Mouse (Mus musculus) spleen, postnatal 14 days (tissue): ENCODE data around the gene Hnf4a.

Source experiments
- DNase-seq, 2 experiments: peaks; one replicate each; pipeline ENCODE4 v3.0.0; 2021 to 2022; ENCODE audit warnings: low spot score in 2 of 2

The Hnf4a gene

DNA sequence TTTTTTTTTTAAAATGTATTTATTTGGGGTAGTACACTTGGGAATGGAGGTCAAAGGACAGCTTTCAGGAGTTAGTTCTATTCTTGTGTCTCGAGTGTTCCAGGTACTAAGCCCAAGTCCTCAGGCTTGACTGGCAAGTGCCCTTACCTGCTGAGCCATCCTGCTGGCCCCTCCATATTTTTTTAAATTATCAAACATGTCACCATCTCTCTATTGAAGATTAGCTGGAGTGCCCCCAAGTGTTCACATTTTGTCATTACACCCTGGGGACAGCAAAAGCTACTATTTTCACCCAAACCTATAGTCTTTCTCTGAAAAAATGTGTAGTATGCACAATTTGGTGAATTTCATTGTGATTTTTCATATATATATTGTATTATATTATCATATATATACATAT lies 85.5 kb downstream of the Hnf4a start:
- no peak for DNase-seq

DNA sequence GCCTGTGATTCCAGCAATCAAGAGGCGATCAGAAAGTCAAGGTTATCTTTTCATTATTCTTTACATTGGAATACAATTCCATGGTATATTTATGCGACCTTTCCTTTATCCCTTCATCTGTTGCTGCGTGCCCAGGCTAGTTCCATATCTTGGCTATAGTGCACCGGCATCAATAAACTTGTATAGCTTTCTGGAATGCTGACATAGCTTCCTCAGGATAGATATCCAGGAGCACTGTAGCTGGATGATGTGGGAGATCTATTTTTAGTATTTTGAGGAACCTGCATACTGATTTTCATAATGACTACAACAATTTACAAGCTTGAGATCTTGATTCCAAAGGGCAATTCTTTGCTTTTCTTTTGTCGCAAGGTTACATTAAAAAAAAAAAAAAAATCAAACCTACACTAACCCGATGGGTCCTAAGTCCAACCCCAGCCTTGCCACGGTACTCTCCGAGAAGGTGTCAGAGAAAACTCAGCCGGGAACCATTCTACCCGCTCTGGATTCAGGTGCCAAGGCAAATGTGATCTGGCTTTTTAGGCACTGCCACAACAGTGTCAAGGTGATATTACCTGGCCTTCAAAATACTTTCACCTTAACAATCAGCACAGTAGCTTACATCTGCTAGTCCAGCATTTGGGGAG lies 87.2 kb downstream of the Hnf4a start:
- no peak for DNase-seq

DNA sequence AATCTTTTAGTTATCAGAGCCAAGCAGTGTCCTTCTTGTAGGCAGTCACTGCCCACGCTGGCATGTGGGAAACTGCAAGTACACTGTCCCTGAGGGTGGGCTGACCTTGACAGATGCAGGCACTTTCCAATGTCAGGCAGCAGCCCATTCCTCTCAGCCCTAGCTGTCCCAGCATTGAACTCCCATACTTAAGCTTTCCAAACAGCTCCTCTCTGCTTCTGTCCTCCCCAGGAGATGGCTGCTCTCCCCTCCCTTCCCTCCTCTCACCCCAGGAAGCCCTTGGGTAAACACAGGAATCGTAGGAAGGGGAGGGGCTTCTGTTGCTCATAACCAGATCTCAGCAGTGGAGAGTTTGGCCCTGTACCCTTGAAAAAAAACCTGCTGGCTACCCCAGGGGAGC lies 88.5 kb downstream of the Hnf4a start:
- no peak for DNase-seq

DNA sequence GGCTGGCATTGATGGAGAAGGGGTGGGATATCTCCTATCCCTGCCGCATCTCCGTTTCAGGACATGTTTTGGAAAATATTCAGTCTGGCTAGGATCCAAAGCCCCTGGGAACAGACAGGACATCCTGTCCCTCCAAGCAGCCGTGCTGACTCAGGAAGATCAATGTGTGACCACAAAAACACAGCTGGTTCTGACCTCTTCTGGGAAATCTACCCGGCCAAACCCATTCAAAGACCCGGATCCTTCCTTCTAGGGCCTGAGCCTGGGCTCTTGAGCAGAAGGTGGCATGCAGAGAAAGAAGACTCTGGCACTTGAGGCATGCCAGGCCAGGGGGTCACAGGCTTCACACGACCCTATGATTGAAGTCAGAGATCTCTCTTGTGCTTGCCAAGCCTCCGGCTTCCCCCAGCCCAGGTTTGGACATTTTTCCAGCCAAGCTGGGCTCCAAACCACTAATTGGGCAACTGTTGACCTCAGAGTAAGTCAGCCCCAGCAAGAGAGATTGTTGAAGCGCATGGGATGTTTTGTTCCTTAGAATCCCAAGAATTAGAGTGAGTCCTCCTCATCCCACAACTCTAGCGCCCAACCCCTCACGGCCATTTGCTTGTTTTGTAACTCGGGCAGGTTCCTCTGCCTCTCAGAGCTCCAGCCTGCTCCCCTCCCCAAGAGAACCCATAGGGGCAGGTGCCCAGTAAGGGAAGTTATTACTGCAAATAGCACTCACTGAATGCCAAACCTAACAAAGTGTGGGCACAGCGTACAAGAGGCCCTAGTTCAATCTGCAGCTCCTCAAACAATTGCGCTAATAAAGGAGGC lies 89.7 kb downstream of the Hnf4a start:
- DNase-seq, result no peak

DNA sequence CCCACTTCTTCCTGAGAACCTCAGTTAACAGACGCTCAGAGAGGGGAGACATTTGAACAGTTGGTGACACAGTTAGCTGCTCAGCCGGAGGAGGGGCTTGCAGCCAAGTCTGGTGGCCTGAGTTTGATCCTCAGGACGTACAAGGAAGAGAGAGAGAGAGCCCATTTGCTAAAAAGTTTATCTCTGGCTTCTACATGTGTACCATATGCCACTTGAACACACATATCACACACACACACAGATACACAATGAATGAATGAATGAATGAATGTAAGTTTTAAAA lies 90.2 kb downstream of the Hnf4a start:
- no peak for DNase-seq

DNA sequence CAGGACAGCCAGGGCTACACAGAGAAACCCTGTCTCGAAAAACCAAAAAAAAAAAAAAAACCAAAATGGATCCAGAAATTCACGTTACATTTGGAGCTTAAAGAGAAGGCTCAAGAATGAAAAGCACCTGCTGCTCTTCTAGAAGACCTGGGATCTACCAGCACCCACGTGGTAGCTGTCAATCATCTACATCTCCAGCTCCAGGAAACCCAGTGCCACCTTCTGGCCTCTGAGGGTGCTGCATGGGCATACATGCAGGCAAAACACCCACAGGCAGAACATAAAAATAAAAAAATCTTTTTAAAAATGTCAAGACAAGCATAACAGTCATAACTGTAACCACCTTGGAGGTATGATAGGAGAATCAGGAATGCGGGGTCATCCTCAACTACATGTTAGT lies 91.1 kb downstream of the Hnf4a start:
- DNase-seq, result peak; percentile 34 to 58

DNA sequence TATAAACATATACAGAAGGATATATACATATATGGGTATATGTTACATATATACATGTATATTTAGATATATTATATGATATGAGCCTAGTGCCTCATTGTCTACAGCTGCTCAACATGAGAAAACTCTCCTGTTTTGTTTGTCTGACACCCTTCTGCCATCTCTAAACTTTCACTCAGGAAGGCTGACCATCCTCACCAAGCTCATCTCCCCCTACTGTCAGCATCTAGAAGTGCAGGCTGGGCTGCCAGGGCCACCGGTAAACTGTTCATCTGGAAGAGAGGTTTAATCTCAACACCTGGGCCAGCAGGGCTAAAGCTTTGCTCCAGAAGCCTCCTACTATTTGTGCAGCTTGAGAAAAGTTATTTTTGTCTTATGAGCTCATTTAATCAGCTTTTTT lies 92.6 kb downstream of the Hnf4a start:
- peak; percentile 46 to 71 for DNase-seq

DNA sequence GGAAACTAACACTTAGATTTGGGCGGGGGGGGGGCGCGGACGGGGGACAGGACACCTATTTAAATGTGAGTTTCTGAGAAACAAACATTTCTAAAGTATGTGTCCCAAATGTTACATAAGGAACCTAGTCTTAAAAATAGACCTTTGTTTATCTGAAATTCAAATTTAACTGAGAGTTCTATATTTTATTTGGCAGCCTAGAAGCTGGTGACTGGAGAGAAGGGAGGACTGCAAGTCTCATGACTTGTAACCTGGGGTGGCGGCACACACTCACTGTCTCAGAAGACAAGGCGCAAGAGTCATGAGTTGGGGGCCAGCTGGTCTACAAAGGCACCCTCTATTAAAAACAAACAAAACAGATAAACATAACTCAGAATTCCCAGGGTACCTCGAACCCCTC lies 94.5 kb downstream of the Hnf4a start:
- no peak for DNase-seq

DNA sequence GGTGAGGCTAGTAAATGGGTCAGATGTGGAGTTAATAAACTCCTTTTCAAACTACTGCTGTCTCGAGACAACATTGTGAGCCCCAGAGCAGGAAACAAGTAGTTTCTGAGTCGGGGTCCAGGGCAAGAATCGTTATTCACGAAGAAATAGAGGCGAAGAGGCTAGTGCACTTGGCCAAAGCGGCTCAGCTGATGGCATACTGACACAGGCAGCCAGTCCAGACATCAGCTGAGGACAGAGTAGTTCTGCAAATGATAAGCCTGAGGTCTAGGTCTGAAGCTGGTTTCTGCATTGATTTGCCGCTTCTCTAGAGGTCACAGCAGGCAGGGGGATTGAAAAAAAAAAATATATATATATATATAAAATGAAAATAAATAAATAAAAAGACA lies 95.1 kb downstream of the Hnf4a start:
- no peak for DNase-seq

DNA sequence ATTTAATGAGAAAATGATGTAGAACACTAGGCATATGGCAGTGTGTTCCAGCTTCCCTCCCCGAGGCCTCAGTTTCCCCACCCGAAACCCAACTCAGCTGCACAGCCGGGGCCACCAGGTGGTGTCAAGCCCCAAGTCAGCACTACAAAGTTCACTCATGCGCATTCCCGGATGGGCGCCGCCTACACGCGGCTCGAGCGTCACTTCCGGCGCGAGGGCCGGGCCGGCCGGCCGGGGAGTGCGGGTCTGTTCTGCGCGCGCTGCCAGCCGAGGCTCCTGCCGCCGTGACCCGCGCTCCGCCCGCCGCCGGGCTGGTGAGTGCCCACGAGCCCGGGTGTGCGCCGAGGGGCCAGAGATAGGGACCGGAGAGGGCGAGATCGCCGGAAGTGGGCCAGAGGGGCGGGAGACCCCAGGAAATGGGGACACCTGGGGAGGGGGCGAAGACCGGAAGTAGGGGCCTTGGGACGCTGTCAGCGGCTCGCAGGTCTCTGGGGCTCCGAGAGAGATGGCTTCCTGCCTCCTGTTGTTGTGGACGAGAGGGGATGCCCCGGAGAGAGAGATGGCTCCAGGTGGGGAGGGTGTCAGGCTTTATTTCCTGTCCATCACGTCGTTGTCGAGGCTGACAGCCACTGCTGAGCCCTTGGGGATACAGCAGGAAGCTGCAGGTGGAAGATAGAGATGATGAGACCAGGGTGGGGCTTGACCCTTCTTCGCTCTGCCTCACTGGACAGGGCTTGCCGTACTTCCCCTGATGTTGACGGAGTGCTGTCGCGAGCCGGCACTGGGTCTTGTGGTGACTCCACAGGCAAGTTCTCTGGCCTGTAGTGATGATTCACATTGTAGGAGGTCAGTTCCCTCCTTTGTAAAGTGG lies 95.7 kb downstream of the Hnf4a start, which contains the start of gene Ttpal:
Gene Ttpal (plus strand): TSS at position 214 of the 871 bp plus-strand sequence.
- DNase-seq, result peak; percentile 77 to 84

DNA sequence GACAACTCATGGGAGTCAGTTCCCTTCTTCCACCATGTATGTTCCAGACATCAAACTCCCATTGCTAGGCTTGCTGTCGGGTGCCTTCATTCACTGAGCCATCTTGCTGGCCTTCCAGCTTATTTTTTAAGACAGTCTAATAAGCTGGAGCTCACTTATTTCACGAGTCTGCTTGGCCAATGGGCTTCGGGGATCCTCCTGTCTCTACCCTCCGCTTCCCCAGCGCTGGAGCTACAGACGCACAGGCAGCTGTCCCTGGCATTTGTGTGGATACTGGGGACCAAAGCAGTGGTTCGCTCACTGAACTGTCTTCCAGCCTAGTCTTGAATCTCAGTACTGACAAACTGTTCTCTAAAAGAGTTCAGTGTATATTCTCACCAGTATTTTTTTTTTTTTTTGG lies 99.6 kb downstream of the Hnf4a start:
- DNase-seq, result no peak

DNA sequence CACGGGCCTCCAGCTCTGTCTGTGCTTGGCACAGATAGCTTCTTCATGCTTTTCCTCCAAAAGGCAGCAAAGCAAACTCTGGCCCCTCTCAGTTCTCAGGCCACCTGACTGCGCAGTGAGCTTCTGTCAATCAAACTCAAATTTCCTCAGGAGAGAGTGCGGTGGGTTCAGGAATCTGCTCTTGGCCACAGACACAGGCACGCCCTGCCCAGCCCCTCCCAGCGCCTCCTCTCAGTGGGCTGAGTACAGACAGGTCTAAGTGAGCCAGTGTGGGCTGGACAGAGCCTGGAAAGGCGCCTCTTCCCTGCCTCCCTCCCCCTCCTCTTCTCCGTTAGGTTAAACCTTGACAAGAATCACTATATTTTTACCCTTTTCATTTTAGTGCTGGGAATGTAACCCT lies 101.4 kb downstream of the Hnf4a start:
- no peak for DNase-seq

DNA sequence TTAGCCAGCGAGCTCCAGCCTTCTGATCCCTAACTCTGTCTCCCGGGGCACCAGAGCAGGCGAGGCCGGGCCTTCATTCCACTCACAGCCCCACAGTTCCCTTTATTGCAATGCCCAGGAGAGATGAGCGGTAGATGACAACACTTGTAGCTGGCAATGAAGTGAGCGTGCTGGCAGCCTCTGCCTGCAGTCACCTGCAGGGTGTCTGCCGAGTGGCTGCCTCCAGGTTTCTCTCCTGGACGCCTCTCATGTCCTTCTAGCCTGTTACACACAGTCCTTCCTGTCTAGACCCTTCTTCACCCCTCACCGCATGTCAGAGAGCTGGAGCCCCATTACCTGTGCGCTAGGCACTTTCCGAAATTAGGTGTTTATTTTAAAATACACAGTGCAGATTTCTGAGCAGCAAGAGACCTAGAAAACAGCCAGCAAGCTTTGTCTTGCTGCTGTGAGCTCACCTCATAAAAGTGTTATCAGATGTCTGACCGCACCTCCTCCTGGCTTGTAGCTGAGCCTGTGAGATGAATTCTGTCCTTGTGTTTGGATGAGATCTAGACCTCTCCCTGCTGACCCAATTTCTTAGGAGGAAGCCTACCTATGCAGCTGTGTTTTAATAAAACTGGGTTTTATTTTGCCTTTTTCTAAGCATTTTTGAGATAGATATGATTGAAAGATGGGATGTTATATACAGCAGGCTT lies 102.8 kb downstream of the Hnf4a start:
- no peak for DNase-seq

DNA sequence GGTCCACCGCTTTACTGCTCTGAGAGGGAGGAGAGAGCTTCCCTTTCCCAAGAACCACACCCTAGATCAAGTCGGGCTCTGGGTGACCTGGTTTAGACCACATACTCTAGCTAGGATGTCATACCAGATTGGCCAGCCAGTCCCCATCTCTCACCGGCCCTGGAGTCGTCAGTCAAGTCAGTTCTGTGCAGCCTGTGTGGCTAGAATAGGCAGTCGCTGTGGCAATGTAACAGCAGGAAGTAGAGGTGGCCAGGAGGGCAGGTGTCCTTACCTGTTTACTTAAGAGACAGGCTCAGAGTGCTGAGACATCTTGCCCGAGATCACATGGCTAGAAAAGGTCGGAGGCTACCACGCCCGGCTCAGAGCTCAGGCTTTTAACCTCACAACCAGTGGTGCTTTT lies 104.6 kb downstream of the Hnf4a start:
- no peak for DNase-seq

DNA sequence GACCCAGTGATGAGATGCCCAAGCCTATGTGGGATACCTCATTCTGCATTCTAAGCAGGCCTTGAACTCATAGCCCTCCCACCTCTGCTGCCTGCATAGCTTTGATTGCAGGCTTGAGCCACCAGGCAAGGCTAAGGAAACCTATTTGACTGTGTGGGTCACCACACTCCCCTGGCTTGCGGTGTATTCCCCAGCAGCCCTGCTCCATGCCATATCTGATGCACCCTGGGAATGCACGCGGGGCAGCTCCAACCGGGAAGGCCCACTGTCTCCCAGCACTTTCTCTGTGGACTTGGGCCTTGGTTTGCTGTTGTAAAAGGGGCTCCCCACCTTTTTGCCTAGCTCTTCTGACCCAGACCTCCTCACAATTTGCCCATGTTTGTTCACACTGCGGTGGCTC lies 106.6 kb downstream of the Hnf4a start:
- DNase-seq, result no peak

DNA sequence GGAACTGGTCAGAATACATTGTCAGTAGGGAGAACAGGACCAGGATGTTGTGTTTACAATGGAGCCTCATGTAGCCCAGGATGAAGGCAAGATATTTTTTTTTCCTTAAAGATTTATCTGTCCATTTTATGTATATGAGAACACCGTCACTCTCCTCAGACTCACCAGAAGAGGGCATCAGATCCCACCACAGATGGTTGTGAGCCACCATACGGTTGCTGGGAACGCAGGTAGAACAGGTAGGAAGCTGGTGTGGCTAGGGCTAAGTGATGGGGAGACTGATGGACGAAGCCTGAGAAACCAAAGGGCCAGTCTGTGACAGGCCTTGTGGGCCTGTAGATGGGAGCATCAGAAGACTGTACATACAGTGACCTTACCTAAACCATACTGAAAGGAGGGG lies 107.4 kb downstream of the Hnf4a start:
- DNase-seq, result no peak

DNA sequence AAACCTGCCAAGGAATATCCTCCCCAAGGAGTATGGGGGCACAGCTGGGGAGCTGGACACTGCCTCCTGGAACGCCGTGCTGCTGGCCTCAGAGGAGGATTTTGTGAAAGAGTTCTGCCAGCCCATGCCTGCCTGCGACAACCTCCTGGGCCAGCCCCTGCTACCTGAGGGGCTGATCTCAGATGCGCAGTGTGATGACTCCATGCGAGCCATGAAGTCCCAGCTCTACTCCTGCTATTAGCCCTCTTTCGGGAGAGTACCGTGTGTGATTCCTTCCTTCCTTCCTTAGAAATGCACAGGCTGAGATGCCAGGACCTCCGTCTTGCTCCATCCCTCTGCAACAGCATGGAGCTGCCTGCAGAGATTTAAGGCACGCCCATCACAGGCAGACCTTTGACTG lies 108.8 kb downstream of the Hnf4a start:
- DNase-seq, result no peak

DNA sequence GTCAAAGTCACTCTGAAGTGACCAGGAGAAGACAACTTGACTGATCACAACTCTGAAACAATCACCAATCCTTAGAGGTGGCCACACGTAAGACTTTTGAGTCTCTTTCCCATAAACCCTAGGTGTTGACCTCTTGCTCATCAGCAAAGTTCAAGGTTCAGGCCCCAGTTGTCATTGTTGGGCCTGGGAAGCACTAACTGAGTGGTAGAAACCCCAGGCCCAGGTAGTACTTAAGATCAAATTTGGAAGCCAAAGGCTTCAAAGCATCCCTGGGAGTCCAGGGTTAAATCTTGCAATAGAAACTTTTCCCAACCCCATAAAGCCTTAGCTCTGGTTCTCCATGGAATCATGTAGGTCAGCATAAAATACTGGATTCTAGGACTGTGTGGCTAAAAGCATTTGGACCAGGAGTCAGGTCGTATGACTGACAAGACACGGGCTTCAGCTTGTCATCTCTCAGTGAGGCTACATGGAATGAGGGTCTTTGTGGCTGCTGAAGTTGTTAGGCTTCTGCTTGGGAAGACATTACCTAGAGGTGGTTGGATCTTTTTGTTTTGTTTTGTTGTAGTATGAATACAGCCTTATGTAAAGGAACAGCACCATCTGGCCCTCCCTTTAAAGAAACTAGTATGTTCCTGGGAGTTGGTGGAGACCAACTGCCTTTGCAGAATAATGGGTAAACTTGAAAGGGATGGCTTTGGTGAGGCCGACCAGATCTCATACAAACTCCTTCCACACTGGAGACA lies 109.5 kb downstream of the Hnf4a start:
- DNase-seq, result no peak

DNA sequence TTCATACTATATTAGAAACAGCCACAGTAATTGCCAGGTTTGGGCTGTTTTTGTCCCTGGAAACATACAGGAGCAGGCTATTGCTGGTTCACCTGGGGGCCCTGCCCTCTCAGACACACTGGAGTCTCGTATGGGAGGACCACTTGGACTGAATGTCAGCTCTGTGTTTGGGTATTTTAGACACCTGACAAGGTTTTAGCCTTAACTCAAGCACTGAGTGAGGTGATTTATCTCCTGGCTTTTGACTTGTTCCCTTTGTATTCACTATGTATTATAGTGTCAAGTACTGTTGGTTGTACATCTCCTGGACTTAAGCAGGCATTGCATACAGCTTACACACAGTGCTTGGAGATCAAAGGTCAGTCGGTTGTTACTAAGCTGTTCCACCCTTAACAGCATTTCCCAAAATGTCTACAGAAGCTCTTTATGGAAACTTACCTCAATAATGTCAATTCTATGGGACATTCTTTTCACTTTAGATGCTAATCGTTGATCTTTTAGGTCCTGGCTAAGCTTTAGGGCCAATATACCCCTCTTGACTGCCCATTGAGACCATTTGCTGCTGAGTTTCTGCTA lies 110.1 kb downstream of the Hnf4a start:
- DNase-seq, result no peak

DNA sequence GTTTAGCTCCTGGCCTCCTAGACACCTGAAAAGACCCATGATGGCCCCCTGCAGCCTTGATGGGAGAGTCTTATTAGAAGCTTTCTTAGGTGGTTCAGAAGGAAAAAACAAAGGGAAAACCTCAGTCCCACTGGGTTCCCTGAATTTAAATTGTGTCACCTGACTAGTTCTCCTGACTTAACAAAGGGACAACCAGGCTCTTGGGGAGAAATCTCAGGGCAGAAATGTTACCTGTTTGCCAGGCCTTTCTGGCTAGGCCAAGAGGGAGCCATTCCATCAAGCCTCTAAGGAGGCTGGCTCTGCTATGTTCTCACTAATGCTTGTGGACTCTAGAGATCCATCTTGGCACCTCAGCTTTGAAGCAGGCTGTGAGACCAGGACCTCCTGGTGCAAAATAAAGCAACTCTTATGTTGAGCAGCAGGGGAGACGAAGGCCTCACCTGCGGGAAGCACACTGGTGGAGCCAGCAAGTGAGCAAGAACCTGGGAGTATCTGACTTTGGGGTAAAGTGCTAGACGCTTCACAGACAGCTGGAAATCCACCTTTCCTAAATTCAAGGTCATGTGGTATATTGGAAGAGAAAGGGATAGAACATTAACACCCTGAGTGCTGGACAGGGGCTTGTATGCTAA lies 110.7 kb downstream of the Hnf4a start:
- no peak for DNase-seq

DNA sequence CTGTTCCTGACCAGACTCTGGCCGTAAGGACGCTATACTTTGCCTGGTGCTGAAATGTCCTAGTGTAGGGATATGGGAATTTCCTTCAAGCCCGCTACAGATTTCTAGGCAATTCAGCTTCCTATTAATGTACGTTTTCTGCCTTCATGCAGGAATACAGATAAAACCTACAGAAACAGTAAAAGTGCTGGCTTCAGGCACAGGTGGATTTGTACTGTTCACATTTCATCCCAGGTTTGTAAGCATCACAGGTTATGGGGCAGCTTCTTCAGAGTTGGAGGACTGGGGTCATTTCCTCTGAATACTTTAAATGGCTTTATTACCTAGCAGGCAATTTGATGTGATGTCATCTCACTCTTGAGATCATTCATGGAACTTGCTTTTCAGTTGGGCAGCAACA lies 111.3 kb downstream of the Hnf4a start:
- no peak for DNase-seq
